Comparison of ENCODE assay signal across 21 mouse cellular contexts in the genomic region with DNA sequence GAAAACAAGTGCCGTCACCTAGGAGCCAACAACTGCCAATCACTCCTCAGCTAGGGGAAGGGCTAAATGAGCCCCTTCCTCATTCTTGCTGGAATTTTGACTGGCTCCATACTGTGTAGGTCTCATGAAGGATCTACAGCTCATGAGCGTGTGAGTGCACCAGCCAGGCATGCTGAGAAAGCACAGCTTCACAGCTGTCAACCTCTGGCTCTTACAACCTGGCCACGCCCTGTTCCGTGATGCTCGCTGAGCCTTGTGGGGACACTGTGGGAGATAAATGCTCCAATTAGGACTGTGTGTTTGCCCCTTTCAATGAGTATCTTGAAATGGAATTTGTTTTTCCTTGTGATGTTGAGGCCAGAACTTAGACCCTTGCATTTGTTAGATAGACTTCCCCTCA. TPM values are rescaled to one million over a fixed set of nuclear protein-coding genes. Genes with fewer than 3 reads are reported as not detected.
"Had no signal": no experiment of that assay in that cellular context is flagged by ENCODE, and none has a peak within 500 bp of the region (broad histone marks: within the 10 kb centered on the region; RNA-seq: fewer than 3 reads in every experiment).

No protein-coding gene starts in this region.

- H3K27me3 ChIP-seq: kidney, embryonic 15.5 days had no signal

- H3K9me3 ChIP-seq: kidney, embryonic 15.5 days; limb, embryonic 10.5 days; liver, embryonic 15.5 days; midbrain, embryonic 13.5 days; neural tube, embryonic 15.5 days had no signal

- H3K27ac ChIP-seq: kidney, embryonic 15.5 days; limb, embryonic 10.5 days; liver, embryonic 15.5 days; macrophage; midbrain, embryonic 13.5 days; neural tube, embryonic 15.5 days had no signal

- H3K9ac ChIP-seq: kidney, embryonic 15.5 days; liver, embryonic 15.5 days; midbrain, embryonic 13.5 days; neural tube, embryonic 15.5 days had no signal

- H3K4me2 ChIP-seq: kidney, embryonic 15.5 days; liver, embryonic 11.5 days; liver, embryonic 15.5 days; midbrain, embryonic 13.5 days; neural tube, embryonic 15.5 days had no signal

- ATAC-seq: midbrain, embryonic 13.5 days had no signal

- H3K4me3 ChIP-seq: kidney, embryonic 15.5 days; limb, embryonic 10.5 days; liver, embryonic 15.5 days; midbrain, embryonic 13.5 days; myocyte; neural tube, embryonic 15.5 days had no signal

- DNase-seq: kidney, adult 2 months; kidney, postnatal 14 days; lung, adult 2 months; lung, postnatal 10 days; right cerebral cortex, adult 18-20 months; thymus, postnatal 4 days had no signal

RNA-seq across cellular contexts. Expression of gene Slc5a2, which starts 15.5 kb away (rescaled TPM):
- total RNA-seq: layer of hippocampus, adult 8-10 months; layer of hippocampus, postnatal 14 days; left cerebral cortex, adult 18-20 months; left cerebral cortex, postnatal 14 days; midbrain, postnatal 0 days had no signal
- polyA plus RNA-seq: large intestine, adult 2 months; midbrain, embryonic 13.5 days; midbrain, postnatal 0 days; myocyte; thymus, postnatal 0 days had no signal

RNA-seq across cellular contexts. Expression of gene Cox6a2, which starts 43.8 kb away (rescaled TPM):
- total RNA-seq: midbrain, postnatal 0 days had no signal
- polyA plus RNA-seq: midbrain, embryonic 13.5 days had no signal
